Mouse (Mus musculus): ENCODE measurements around the gene Hoxc10.

Hoxc10 gene

DNA sequence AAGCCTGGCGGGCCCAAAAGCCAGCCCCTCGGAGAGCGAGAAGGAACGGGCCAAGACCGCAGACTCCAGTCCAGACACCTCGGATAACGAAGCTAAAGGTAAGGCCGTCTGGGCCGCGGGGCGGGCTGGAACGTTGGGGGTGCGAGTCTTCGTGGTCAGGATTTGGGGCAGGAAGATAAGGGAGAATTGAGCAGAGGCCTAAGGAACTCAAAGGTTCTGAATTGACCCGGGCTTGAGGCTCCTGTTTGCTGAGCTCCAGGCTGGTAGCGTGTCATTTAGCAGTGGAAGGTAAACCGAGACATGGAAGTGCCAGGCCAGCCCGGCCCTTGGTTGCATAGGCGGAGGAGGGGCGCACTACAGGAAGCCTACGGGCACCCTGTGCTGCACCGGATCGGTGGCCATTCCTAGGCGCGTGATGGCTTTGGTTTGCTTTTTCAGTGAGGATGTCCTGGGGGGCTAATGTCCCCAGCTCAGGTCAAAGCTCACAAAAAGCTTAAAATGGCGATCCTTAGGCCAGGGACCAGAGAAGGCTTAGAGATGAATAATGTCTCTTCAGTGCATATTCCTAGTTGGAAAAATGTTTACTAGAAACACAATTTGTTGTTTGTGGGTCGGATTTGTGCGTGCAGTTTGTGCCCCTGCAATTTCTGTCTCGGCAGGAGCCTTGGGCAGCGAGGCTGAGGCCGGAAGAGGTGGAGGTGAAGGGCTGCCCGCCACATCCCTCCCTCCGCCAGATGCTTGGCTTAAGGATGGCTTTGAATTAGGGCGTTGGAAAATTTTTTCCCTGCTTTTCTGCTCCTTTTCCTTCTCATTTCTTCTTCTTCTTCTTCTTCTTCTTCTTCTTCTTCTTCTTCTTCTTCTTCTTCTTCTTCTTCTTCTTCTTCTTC is 1.2 kb downstream of the Hoxc10 start:
- no peak for DNase-seq

DNA sequence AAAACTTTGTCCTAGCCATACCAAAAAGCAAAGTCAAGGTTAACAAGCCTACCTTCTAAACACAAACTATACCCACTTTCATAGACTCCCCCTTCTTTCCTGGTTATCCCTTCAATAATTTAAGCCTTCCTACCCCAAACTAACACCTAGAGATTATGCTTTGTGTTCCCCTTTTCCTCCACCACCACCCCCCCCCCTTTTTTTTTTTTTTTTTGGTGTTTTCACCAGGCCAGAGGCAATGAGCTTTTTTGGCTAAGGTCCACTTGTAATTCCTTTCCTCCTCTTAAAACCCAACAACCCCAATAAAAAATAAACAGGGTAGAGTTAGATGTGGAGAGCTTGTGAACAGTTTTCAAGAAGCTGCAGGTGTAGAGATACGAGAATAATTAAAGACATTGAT is 2.7 kb downstream of the Hoxc10 start:
- no peak for DNase-seq

DNA sequence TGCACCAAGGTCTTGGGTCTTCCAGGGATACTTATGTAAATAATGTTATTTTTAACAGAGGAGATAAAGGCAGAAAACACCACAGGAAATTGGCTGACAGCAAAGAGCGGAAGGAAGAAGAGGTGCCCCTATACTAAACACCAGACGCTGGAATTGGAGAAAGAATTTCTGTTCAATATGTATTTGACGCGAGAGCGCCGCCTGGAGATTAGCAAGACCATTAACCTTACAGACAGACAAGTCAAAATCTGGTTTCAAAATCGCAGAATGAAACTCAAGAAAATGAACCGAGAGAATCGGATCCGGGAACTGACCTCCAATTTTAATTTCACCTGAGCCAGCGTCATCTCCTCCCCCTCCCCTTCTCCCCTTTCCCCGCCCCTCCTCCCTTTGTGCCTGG is 4.1 kb downstream of the Hoxc10 start:
- no peak for DNase-seq

DNA sequence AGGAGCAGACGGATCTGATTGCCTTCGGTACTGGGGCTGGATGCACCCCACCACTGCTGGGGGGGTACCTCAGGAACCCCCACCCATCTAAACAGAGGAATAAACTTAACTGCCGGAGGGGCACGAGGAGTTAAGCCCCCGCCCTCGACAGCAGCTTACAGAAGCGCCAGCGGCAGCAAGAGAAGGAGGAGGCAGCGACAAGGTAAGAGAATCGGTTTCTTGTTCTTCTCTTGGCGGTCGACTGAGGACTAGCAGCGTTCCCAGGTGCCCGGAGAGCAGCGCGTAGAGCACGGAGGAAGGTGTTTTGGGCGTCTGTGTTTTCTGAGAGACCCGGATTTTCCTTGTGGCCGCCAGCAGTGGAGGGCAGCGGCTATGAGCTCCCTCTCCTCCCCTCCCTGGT is 5.7 kb downstream of the Hoxc10 start:
- DNase-seq = no peak

DNA sequence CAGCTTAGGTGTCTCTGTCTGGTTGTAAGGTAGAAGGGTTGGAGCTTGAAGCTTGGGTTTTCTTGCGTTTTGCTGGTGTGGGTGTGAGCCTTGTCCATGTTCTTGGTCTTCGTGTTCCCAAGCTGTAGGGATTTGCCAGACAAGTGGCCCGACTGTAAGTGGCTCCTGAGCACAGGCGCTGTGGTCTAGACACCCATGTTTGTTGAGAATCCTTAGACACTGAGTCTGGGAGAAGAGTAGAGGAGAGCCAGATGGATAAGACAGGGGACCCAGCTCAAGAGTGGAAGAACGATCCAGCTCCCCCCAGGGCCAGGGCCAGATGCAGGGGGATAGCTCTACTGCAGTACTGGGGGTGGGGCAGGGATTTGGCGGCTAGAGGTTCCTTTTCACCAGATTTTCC is 6.2 kb downstream of the Hoxc10 start:
- no peak for DNase-seq

DNA sequence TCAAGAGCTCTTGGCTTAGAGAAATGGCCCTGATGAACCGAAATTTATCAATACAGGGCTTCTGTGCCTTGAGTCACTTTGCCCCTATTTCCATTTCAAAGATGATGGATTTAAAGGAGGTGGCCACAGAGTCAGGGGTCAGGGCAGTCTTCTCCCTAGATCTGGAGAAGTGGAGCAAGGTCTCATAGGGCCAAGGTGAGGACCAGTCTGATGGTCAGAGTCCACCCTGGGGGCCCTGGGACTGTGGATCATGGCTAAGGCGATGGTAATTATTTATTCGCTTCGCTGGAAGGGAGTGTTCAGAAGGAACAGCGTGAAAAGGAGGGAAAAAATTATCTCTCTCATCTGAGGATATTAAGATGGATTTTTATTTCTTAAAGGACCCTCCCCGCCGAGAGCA is 8.4 kb downstream of the Hoxc10 start:
- no peak for DNase-seq

DNA sequence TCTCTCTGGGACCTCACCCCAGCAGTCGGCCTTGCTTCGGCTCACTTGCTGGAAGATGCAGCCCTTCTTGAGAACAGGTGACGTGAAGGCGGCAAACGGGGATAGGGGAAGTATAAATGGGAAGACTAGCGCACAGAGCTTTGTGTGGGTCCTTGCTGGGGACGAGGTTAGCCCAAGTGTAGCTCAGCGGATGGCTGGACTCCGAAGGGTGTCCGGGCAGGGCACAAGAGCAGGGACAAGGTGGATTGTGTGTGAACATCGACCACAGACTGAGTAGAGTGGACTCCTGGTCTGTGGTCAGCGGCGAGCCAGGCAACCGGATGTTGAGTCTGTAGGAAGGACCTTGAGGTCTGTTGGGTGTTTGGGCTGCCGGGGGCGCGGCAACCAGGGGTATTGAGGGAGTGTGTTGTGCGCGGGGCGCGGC is 9.1 kb downstream of the Hoxc10 start:
- no peak for DNase-seq

DNA sequence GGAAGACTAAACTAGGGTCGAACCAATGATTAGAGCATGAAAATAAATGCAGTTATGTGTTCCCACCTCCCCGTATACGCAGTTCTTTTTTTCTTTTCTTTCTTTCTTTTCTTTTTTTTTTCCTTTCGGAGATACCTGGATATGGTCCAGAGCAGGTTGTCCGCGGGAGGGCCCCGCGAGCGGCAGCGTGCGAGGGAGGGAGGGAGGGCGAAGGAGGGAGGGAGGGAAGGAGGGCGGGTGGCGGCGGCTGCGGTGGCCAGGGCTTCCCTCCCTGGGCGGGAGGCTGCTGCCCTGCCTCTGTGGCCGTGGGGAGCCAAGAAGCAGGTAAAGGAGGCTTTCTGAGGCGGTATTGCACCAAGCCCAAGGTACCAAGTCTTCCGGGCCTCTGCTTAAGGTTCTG is 9.6 kb downstream of the Hoxc10 start, which contains the start of gene Hoxc9:
Hoxc9 (plus strand) TSS at position 269 of the 400 bp plus-strand sequence.
- no peak for DNase-seq

DNA sequence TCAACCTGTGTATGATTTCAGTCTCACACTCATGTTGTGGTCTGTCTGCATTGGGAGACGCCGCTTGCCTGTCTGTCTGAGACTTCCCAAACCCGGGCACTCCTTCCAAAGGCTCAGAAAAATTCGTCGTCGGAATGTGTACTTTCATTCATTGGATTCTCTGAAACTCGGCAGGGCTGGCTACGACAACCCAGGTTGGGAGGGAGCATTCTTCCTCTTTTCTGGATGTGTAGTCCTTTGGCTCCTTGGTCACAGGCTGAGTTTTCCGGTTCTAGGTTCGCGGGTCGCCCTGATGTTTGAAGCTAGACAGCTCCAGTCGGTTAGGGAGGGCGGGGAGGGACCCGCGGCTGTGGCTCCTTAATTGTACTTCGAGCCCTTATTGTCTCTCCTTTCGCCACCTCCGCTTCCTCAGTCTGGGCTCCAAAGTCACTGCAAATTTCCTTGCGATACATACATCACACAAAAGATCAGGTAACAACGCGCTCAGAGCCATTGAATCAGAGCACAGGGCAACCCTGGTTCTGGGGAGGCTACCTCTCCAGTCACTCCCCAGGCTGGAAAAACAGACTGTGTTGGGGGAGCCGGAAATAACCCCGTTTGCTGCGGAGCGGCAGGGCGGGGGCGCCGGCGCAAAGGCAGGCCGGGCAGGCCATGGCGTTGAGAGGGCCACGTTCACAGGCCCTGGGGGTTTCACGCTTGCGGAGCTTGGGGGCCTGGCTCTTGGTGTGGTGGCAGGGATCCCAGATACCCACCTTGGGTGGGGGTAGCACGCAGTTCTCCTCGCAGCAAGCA is 10.2 kb downstream of the Hoxc10 start:
- peak in 1 of 2 experiments; percentile 28 for DNase-seq

DNA sequence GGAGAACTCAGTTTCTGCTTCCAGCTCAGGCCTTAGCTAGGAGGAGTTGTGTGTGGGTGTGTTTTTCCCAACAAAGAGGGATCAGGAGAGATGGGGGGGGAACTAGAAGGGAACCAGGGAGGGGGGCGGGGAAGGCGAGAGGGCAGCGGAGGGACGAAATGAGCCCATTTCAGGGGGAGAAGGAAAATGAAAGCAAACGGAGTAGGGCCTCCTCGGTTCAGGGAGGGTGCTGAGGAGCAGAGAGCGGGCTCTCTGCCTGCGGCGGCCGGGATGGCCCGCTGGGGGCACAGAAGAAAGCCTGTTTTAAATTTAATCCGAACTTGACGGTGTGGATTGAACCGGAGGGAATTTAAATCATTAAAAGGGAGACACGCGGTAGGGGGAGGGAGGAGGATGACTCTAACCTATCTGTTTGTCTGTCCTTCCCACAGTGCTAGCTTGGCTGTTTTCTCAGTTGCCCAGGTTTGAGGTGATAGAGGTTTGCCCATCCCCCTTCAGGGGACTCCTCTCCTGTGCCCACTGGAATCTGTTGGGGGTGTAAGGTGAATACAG is 10.9 kb downstream of the Hoxc10 start:
- DNase-seq = no peak

DNA sequence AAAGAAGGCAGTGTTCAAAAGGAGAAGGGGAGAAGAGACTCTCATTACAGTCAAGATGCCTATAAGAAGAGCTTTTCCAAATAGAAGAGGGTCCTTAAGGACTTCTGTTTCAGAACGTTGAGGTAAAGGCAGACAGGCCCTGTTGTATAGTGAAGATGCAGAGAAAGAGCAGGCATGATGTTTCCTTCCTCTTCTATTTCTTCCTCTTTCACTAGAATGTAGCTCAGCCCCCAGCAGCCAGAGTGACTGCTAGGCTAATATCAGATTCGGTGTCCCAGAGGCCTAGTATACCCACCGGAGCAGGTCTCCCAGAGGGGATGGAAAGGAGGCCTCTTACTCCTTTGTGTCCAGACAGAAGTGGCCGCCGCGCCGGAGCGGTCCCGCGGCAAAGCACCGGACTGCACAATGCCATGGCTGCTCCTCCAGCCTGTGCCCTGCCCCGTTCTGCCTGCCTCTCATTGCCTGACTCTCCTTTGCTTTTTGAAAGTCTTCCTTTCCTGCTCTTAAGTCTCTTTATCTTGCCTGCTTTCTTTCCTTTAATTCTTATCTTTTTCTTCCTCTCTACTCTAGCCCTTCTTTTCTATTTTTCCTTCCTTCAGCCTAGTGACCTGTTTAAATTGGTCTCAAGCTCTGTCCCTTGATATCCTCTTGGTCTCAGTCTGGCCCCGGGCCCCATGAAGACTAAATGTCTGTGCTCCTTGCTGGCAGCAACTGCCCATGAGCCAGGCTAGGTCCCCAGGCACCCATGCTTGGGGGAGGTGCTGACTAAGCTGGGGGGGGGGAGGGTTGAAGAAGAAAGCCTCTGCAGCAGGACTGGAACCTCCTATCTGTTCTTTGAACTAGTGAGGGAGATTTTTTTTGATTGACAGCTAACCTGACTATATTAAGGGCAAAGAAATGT is 12.3 kb downstream of the Hoxc10 start:
- DNase-seq = no peak

DNA sequence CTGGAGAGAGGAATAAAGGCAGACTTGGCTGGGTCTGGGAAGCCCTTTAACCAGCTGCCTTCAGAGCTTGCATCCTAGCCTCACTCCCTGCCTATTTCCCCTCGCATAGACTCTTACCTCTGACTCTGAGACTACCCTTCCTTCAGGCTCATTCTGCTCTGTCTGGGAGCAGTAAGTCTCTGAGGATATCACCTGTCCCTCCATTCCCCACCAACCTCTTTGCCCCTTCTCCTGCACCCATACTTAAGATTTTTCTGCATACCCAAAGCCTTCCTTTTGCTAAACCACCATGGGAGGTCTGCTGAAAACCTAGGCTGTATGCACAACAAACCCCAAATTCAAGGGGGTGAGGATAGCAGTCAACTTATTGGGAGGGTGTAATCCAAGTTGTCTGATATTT is 13.3 kb downstream of the Hoxc10 start:
- DNase-seq = no peak

DNA sequence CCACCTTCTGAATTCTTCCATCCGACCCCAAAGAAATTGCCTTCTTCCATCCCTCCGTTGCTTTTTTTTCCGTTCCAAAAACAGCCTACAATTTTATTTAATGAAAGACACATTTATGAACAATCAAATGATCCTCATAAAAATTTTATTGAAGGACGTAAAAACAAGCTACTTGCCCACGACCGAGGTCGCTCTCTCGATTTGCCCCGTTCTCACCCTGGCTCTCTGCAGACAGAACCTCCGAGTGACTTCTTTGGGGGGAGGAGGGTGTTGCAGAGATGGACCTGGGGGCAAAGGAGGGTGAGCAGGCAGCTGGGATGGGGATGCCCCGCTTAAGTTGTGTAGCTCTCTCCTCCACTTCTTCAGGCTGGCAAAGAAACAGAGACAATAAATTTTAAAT is 13.8 kb downstream of the Hoxc10 start:
- no peak for DNase-seq

DNA sequence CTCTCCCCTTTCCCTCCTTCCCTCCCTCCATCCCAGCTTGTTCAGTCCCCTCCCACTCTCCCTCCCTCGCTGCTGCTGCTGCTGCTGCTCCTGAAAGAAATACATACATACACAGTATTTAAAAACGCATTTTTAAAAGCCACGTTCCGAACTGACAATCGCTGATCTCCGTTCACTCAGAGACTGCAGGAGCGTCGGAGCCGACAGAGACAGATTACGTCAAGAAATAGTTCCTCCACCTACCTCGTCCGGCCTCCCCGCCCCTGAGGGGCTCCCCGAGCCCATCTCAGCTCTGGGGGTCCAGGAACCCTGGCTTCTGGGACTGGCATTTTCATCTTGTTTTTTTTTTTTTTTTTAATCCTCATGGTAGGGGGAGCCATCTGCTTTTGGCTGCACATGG is 14.3 kb downstream of the Hoxc10 start:
- DNase-seq = no peak

DNA sequence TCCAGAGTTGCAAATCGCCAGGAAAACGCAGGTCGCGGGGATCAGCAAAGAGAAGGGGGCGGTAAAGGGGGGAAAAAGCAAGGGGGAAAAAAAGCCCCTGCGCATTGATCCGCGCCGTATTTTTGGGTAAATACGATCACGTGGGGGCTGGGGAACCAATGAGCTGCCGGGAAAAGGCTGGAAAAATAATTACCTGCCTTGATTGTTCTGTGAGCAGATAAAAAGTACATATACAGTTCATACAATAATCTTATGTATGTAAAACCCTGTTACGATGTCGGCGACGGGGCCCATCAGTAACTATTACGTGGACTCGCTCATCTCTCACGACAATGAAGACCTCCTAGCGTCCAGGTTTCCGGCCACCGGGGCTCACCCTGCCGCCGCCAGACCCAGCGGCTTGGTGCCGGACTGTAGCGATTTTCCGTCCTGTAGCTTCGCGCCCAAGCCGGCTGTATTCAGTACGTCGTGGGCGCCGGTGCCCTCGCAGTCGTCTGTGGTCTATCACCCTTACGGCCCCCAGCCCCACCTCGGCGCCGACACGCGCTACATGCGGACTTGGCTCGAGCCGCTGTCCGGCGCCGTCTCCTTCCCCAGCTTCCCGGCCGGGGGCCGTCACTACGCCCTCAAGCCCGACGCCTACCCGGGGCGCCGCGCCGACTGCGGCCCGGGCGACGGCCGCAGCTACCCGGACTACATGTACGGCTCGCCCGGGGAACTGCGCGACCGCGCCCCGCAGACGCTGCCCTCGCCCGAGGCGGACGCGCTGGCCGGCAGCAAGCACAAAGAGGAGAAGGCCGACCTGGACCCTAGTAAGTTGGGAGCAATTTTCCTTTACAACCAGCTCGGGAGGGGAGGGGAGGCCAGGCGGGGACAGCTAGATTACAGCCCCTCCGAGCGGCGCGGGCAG is 15.0 kb downstream of the Hoxc10 start:
- DNase-seq = peak in 1 of 2 experiments; percentile 17

DNA sequence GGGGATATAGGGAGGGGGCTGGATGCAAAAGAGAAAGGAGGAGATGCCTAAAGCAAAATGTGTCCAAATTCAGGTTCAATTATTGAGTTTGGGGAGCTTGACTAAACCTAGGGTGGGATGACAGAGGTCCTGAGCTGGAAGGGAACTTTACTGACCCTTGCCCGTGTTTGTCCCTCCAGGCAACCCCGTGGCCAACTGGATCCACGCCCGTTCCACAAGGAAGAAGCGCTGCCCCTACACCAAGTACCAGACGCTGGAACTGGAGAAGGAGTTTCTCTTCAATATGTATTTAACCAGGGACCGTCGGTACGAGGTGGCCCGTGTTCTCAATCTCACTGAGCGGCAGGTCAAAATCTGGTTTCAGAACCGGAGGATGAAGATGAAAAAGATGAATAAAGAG is 17.1 kb downstream of the Hoxc10 start:
- no peak for DNase-seq

DNA sequence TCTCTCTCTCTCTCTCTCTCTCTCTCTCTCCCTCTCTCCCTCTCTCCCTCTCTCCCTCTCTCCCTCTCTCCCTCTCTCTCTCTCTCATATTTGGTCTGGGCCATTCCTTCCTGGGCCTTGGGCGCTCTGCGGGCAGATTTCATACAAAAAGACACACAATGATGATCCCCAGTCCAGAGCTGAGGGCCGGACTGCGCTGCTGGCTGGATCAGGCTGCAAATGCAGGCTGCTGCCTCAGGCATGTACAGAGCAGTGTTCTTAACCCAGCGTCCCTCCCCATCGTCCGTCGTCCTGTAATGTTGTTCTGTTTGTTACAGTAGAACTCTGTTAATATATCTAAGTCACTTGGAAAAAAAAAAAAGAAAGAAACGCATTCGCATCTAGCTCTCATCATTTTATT is 17.9 kb downstream of the Hoxc10 start:
- DNase-seq = no peak

DNA sequence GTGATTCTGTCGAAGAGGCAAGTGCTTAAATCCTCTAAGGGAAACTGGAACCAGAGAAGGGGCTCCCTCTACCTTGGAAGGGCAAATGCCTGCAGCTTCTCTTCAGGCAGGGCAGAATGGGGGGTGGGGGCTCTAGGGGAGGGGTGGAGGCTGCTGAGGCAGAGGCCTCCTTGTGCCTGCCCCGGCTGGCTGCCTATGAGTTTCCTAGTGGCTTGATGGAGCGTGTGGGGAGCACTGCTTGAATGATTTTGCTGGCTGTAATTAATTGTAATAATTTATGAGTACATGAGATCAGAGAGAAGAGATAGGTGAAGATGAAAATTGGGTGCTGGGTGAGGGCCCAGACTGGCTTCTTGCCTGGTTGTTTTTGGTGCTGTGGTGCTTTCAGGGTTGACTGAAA is 18.3 kb downstream of the Hoxc10 start:
- DNase-seq = no peak

DNA sequence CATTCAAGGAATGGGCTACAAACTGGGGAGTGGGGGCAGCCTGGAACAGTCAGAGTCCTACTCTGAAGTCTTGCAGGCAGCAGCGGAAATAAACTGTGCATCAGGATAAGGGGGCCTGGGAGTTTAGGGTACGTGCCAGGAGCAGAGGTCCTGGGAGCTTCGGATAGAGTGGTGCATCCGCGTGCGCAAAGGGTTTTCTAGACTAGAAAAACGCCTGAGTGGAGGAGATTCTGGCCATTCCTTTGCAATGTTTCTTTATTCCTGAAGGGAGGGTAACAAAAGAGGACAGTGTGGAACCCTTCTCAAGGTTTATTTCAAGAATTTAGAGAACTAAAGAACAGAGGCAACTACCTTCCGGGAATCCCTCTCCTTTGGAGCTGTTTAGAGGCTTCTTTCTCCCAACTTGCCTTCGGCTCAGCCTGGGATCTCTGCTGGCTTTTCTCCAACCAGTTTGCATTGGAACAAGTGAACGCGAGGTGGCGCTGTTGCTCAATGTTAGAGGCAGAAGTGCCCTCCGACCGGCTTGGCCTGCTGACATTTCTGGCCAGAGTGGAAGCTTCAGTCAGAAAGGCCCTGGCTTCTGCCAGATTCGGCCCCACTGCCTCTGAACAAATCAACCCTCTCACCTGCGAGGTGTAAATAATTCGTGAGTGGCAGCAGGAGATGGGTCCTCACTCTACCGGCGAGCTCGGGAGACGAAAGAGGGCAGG is 20.7 kb downstream of the Hoxc10 start:
- peak; percentile 62 to 88 for DNase-seq

DNA sequence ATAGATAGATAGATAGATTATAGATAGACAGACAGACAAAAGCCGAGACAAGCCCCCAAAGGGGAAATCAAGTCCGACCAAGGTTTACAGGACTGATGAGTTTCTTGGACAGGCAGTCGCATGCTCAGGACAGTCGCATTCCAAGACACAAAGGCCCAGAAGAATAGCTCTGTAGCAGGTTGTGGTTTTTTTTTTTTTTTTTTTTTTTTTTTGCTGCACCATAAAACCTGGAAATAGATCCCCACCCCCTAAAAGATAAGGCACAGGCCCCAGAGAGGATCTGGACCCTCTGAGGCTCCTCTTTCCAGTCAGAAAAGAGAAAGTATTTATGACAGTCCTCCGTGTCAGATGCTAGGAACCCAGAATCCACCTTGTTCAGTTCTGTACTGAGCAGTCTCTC is 21.5 kb downstream of the Hoxc10 start:
- no peak for DNase-seq
